Mouse (Mus musculus) embryo, embryonic 10.5 days (tissue): ENCODE measurements around the gene Tsks.

Source experiments
- DNase-seq: peaks from one replicate; pipeline ENCODE4 v3.0.0-alpha.2; 2015; ENCODE audit warnings: low spot score

The Tsks gene

GRCm38 (mm10) chr7:44978300-44978699, 35.3 kb downstream of the Tsks start:
- no peak for DNase-seq

GRCm38 (mm10) chr7:44981539-44981938, 38.5 kb downstream of the Tsks start:
- no peak for DNase-seq

DNA sequence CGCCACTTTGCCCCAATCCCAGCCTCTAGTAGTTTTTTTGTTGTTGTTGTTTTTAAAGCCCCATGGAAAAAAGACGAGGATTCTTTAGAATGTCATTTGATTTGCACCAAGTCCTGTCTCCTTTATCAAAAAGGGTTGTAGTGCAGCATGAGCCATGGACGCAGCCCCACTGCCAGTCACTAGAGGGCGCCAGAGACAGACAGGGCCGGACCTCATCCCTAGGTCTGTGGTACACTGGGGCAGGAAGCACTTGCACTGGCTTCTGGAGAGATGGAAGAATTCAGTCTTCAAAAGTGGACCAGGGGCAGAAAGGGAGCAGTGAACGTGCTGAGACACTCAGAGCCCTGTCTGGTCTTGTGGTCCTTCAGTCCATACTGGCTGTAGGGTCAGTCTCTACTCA, 40.1 kb downstream of the Tsks start:
- DNase-seq: peak; percentile 89

GRCm38 (mm10) chr7:44983944-44984832, 41.2 kb downstream of the Tsks start:
- no peak for DNase-seq

DNA sequence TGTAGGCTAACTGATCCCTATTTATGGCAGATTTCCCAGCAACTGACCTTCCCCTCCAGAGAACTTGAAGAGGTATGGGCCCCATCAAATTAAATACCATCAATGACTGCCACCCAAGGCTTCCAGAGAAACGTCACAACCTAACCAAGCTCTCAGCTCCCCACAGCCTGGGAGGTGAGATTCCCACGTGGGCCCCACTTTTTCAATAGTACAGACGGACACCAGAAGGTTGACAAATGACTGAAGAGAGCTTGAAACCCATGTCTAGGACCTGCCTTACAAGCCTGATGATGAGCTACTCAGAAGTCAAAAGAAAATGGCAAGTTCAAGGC, 41.8 kb downstream of the Tsks start:
- DNase-seq: no peak

DNA sequence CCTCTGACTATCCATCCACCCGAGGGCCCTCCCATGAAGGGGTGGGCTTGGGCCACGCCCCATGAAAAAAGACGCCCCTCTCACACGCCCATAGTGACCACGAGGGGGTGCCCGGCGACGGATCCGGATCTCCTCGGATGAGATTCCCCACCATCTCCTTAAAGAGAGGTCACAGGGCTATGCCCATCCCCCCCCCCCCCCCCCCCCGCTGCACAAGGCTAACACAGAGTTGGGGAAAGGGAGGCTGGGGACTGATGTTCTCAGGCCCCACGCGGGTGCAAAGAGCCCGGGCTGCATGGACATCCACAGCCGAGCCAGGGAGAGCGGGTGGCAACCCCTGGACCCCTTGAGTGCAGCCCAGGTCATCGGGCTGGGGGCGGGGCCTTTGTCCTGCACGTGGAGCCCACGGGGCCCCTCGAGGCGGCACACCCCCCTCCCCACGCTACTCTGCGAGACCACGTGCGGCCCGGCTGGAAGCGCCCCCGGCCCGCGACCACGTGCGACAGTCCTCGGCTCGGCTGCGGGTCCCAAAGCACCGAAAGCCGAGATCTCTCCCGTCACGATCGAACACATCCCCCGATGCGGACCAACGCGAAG, 42.7 kb downstream of the Tsks start:
- DNase-seq: peak; percentile 90

GRCm38 (mm10) chr7:44986192-44986878, 43.3 kb downstream of the Tsks start, which contains the start of gene Prmt1:
Gene Prmt1 (minus strand): TSS chr7:44986568.
- peak; percentile 99 for DNase-seq

GRCm38 (mm10) chr7:44986879-44987718, 44.1 kb downstream of the Tsks start:
- DNase-seq: peak; percentile 86

DNA sequence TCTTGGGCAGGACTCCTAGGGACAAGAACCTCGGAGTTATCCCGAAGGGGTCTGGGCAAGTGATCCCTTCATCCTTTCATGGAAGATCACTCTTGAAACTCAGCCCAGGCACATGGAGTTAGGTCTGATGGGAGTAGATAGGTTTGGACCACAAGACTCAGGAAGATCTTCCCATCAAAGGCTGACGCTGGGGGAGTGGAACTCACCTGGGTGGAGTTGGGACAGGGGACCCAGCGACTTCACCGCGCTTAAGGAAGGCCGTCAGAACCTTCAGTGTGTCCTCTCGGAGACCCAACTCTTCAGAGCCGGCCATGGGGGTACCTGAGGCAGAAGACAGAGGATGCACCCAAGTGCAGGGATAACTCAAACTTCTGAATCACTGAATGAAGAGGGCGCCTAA, 53.7 kb downstream of the Tsks start:
- DNase-seq: peak; percentile 14

DNA sequence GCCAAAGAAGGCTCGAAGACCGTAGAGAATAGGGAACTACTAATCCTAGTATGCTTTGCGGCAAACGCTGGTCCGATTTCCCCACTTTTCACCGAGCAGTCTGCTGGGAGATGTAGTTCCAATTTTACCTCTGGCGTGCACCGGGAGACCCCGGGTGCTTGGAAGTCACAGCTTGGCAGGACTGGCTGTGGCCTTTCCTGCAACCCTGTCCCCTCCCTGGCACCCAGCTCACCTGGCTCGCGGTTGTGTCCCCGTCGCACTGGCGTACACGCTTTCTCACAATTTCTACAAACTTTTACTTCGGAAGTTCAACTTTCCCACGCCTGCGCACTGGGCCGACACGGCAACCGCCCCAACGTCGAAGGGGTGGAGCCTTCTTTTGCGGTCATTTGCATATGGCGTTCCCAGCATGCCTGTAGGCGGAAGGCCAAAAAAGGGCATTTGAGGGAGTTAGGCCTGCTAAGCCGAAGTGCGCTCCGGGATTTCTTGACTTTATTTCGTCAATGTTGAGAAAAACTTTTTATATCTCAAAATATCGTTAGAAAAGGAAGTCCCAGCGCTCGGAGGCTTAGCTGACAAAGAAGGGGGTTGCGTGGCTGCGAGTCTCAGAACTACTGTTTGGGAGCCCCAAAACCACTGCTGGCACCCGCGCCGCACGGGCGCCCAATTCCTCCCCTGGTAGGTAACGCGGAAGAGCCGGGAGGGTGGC, 54.4 kb downstream of the Tsks start, which contains the start of gene Irf3:
TSS of gene Irf3 (plus strand) at position 418 of the 709 bp plus-strand sequence.
- peak; percentile 98 for DNase-seq

DNA sequence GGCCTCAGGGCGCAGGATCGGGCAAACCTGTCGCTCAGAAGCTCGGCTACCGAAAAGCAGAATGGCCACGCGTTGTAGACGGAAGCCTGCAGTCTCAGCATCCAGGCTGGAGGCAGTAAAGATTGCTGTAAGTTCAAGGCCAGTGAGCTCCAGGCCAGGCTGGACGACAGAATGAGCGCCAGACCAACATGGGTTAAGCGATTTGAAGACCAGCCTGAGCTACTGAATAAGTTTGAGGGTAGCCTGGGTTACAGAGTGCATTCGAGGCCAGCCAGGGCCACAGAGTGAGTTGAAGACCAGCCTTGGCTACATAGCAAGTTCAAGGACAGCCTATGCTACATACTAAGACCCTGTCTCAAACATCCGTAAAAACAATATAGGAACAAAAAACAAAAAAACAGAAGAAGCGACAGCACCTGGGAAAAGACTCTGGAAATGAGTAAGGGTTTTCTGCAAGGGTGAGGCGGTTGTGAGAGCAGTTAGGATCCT, 55.0 kb downstream of the Tsks start:
- peak; percentile 60 for DNase-seq

DNA sequence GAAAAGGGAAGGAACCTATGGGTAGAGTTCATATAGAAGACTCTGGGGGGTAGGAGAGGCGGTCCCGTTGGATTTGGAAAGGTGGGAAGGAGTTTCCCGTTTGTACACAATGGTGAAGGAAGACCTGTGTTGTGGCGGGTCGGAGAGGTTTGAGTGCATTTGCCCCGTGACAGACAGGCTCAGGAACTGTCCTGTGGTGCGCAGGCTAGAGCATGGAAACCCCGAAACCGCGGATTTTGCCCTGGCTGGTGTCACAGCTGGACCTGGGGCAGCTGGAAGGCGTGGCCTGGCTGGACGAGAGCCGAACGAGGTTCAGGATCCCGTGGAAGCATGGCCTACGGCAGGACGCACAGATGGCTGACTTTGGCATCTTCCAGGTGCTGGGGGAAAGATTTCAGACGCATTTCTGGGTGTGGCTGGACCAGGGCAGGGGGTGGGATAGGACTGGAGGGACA, 55.5 kb downstream of the Tsks start, which contains the start of gene Bcl2l12:
TSS of gene Bcl2l12 (minus strand) at position 212 of the 455 bp plus-strand sequence.
- DNase-seq: peak; percentile 59

DNA sequence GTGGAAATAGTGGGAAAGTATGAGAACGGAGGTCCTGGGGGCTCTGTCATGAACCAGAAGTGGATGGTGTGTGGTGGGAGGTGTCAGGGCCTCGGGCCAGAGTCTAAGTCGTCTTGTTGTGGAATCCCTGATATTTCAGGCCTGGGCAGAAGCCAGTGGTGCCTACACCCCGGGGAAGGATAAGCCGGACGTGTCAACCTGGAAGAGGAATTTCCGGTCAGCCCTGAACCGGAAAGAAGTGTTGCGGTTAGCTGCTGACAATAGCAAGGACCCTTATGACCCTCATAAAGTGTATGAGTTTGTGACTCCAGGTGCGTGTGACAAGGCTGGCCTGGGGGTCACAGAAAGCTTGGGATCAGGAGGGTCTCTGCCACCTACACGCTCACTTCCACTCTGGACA, 56.7 kb downstream of the Tsks start:
- no peak for DNase-seq

GRCm38 (mm10) chr7:45000539-45001114, 57.6 kb downstream of the Tsks start:
- no peak for DNase-seq

GRCm38 (mm10) chr7:45002440-45002839, 59.4 kb downstream of the Tsks start:
- no peak for DNase-seq

- no peak for DNase-seq
Measured at GRCm38 (mm10) chr7:45004546-45004945, 61.5 kb downstream of the Tsks start.

- DNase-seq: no peak
Measured at GRCm38 (mm10) chr7:45005321-45005992, 62.5 kb downstream of the Tsks start.

- DNase-seq: no peak
Measured at GRCm38 (mm10) chr7:45006503-45006902, 63.5 kb downstream of the Tsks start.

GRCm38 (mm10) chr7:45007141-45007540, 64.1 kb downstream of the Tsks start:
- no peak for DNase-seq
